Mouse (Mus musculus) hindbrain, postnatal 0 days (tissue): ENCODE results near the gene Gp5. TPM values are rescaled to one million over a fixed set of nuclear protein-coding genes. Genes with fewer than 3 reads are reported as not detected.

Source experiments
- ATAC-seq: fragments of 200-750 bp; cut with Nextera tagmentation; 2 replicates; pipeline ENCODE4 v1.8.0; 2017; ENCODE audit warnings: mild to moderate bottlenecking, moderate TSS enrichment, moderate library complexity
- DNase-seq: peaks from one replicate; pipeline ENCODE4 v3.0.0-alpha.2; 2015; ENCODE audit warnings: low spot score
- H3K27ac ChIP-seq: fragments of 300-500 bp; sonication (generic); 2 replicates; pipeline ENCODE4 v1.5.1; 2014; ENCODE audit warnings: mild to moderate bottlenecking
- H3K27me3 ChIP-seq: fragments of 300-500 bp; sonication (generic); 2 replicates; pipeline ENCODE4 v1.6.1; 2014; ENCODE audit warnings: low read length, mixed read lengths; ENCODE audit not compliant: insufficient read depth
- H3K36me3 ChIP-seq: fragments of 300-500 bp; sonication (generic); 2 replicates; pipeline ENCODE4 v1.6.1; 2014; ENCODE audit warnings: low read length, mixed read lengths; ENCODE audit not compliant: insufficient read depth
- H3K4me1 ChIP-seq: fragments of 300-500 bp; sonication (generic); 2 replicates; pipeline ENCODE4 v1.6.1; 2014; ENCODE audit warnings: antibody characterized with exemption, low read length, mixed read lengths; ENCODE audit not compliant: insufficient read depth
- H3K4me2 ChIP-seq: fragments of 300-500 bp; sonication (generic); 2 replicates; pipeline ENCODE4 v1.6.1; 2014; ENCODE audit warnings: low read depth, mild to moderate bottlenecking, low read length, moderate library complexity, mixed read lengths
- H3K4me3 ChIP-seq: fragments of 300-500 bp; sonication (generic); 2 replicates; pipeline ENCODE4 v1.5.1; 2014; ENCODE audit warnings: low read length
- H3K9ac ChIP-seq: fragments of 300-500 bp; sonication (generic); replicated peaks from 2 replicates; pipeline ENCODE4 v1.6.1; 2014; ENCODE audit warnings: mild to moderate bottlenecking, low read length, moderate library complexity, mixed read lengths
- H3K9me3 ChIP-seq: fragments of 300-500 bp; sonication (generic); 2 replicates; pipeline ENCODE4 v1.6.1; 2016; ENCODE audit warnings: low read length, mixed read lengths
- CTCF ChIP-seq: IDR thresholded peaks from 2 replicates; pipeline ENCODE4 v1.5.1; 2016; ENCODE audit warnings: antibody characterized with exemption, control low read depth, low read depth
- WGBS: fragments of 180-500 bp; shearing (Covaris S2); extraction: QIAGEN DNeasy Blood & Tissue Kit; methylation state at CpG from one replicate; pipeline ENCODE4 v1.1.7; 2014; 5-methylcytosine and 5-hydroxymethylcytosine counted together
- polyA plus RNA-seq: library from polyadenylated mRNA; unstranded; fragments of >200 nt; fragmentation: Nextera tagmentation; extraction: Ambion mirVana; gene quantifications from 2 replicates; pipeline ENCODE4 v1.2.1, GENCODE M21; 2015
- total RNA-seq: library from RNA; depleted of rRNA; stranded (reverse); fragments of >200 nt; gene quantifications from 2 replicates; pipeline ENCODE4 v1.2.3, GENCODE M21; 2014

The Gp5 gene
- total and polyA plus RNA-seq, 2 experiments from 2014 or later, result 0.58 to 1.0 TPM

DNA sequence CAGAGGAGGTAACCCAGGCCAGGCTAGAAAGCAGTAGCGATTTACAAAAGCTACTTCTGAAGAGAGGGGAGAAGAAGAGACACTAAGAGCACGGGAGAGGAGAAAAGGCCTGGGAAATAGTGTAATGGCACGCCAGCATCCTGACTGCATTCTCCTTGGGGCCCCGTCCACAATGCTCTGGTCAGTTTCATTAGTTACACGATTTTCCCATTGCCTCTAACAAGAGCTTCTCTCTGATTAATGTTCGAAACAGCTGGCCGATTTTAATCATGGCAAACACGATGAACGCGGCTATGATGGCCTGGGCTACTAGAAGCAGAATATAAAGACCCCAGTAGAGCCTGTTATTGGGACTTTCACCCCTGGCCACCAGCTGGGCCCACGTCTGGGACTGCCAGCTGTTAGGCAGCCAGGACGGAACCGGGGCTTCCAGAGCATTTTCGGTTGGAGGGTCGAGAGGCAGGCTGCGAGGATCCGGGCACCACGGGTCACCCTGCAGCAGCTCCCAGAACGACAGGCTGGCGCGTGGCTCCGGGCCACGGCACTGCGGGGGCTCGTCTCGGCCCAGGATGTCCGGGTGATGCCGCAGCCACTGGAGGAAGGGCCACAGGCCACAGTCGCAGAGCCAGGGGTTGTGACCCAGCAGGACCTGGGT, 2.5 kb downstream of the Gp5 start:
- peak; percentile 12 for DNase-seq
- H3K36me3 ChIP-seq, result no peaks in the 10 kb centered on the region
- H3K27me3 ChIP-seq, result peaks cover 22% of the 10 kb centered on the region; the same call in 1 of the 2 replicates
- H3K4me2 ChIP-seq, result peak overlapping the region; percentile 93
- peak overlapping the region; percentile 56 for H3K4me3 ChIP-seq
- peak overlapping the region; percentile 59 for H3K9ac ChIP-seq
- no peak overlapping the region for H3K27ac ChIP-seq
- H3K4me1 ChIP-seq, result 0 out of 2 replicates have a peak, but pooled peaks cover 7% of the 10 kb centered on the region
- no peak for TF ChIP-seq CTCF
- no peaks in the 10 kb centered on the region for H3K9me3 ChIP-seq
- ATAC-seq, result no peak; the same call in none of the 2 replicates
- WGBS, result 11% methylated on average over 29 of the region's 29 CpGs

DNA sequence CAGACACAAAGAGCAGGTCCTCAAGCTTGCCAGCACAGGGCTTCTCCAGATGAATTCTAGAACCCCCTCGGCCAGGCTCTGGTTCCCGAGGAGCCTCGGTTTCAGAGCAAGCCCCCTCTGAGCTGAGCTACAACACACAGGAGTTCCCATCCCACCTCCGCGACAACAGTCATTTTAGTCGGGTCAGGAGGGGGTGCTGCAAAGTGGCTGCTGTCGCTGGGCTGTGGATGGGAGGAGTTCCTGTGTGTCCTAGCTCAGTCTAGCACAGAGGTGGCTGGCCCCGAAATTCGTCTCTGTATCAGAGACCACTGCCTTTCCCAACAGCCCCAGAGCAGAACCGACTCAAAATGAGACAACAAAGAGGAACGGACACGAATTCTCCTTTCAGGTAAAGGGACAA, 3.3 kb downstream of the Gp5 start:
- H3K4me1 ChIP-seq, result 0 out of 2 replicates have a peak, but pooled peaks cover 7% of the 10 kb centered on the region
- no peak for TF ChIP-seq CTCF
- H3K4me3 ChIP-seq, result no peak overlapping the region
- 52% methylated on average over 12 of the region's 12 CpGs for WGBS
- no peak overlapping the region for H3K27ac ChIP-seq
- H3K9ac ChIP-seq, result no peak overlapping the region
- peaks cover 22% of the 10 kb centered on the region; the same call in 1 of the 2 replicates for H3K27me3 ChIP-seq
- ATAC-seq (no peak), DNase-seq (no peak)
- no peaks in the 10 kb centered on the region for H3K36me3 ChIP-seq
- H3K9me3 ChIP-seq, result no peaks in the 10 kb centered on the region
- H3K4me2 ChIP-seq, result no peak overlapping the region

DNA sequence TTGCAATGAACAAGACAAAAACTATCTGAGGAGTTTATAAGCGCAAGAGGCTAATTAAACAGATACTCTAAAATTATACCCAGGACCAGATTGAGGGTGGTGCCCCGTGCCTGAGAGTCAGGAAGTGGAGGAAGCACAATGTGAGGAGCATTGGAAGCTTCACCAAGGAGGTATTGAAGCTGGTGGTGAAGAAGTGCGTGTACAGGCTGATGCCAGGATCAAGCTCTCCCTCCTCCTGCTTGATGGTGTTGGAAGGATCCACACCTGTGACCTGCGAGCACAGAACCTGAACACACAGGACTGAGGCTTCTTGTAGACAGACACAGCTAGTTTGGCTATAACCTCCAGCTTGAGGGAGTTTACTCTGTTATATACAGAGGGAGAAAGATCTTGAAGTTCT, 4.5 kb downstream of the Gp5 start:
- 90% methylated on average over 4 of the region's 4 CpGs for WGBS
- no peak overlapping the region for H3K27ac ChIP-seq
- H3K4me1 ChIP-seq, result 0 out of 2 replicates have a peak, but pooled peaks cover 7% of the 10 kb centered on the region
- DNase-seq (no peak), ATAC-seq (no peak)
- H3K9me3 ChIP-seq, result no peaks in the 10 kb centered on the region
- peaks cover 13% of the 10 kb centered on the region; the same call in 1 of the 2 replicates for H3K27me3 ChIP-seq
- TF ChIP-seq CTCF, result no peak
- no peak overlapping the region for H3K4me3 ChIP-seq
- no peaks in the 10 kb centered on the region for H3K36me3 ChIP-seq
- no peak overlapping the region for H3K9ac ChIP-seq
- H3K4me2 ChIP-seq, result no peak overlapping the region

DNA sequence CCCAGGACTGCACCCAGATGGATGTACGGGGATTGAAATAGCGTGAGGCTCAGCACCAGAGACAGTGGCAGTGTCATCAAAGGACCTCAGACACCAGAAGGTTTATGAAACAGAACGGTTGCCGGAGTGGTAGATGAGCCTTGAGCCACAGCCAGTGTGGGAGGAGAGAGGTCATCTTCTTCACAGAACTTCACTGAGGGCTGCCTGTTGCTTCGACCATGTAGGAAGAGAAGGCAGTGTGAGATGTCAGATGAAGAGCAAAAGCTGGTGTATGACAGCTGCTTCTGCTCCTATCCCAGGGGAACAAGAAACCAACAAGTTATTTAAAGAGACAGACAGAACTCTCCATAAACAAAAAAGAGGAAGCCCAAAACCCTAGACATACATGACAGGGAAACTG, 6.3 kb downstream of the Gp5 start:
- Histone ChIP-seq H3K9ac (no peak overlapping the region), H3K27me3 (peaks cover 3% of the 10 kb centered on the region; the same call in 1 of the 2 replicates), H3K27ac (no peak overlapping the region), H3K4me2 (no peak overlapping the region), H3K4me3 (no peak overlapping the region), H3K9me3 (no peaks in the 10 kb centered on the region), H3K4me1 (0 out of 2 replicates have a peak, but pooled peaks cover 7% of the 10 kb centered on the region), H3K36me3 (no peaks in the 10 kb centered on the region)
- no peak for TF ChIP-seq CTCF
- no peak for ATAC-seq
- no peak for DNase-seq
- WGBS, result 69% methylated on average over 5 of the region's 5 CpGs

DNA sequence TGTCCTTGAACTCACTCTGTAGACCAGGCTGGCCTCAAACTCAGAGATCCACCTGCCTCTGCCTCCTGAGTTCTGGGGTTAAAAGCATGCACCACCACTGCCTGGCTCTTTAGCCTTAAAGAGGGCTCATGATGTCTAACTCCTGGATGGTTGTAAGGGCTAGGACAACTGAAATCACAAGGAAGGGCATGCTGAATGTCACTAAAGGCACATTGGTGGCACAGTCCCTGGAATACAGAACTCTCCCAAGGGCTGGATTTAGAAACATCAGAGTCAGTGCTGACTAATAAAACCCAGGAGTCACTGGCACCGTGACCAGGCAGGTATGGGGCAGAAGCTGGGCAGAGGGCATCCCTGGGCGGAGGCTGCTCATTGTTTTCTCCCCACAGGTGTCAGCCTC, 7.2 kb downstream of the Gp5 start:
- H3K36me3 ChIP-seq, result no peaks in the 10 kb centered on the region
- peaks cover 3% of the 10 kb centered on the region; the same call in 1 of the 2 replicates for H3K27me3 ChIP-seq
- H3K9ac ChIP-seq, result no peak overlapping the region
- no peak overlapping the region for H3K4me3 ChIP-seq
- no peak overlapping the region for H3K4me2 ChIP-seq
- 84% methylated on average over 2 of the region's 2 CpGs for WGBS
- H3K27ac ChIP-seq, result no peak overlapping the region
- no peak for TF ChIP-seq CTCF
- ATAC-seq (no peak), DNase-seq (no peak)
- 0 out of 2 replicates have a peak, but pooled peaks cover 6% of the 10 kb centered on the region for H3K4me1 ChIP-seq
- no peaks in the 10 kb centered on the region for H3K9me3 ChIP-seq

DNA sequence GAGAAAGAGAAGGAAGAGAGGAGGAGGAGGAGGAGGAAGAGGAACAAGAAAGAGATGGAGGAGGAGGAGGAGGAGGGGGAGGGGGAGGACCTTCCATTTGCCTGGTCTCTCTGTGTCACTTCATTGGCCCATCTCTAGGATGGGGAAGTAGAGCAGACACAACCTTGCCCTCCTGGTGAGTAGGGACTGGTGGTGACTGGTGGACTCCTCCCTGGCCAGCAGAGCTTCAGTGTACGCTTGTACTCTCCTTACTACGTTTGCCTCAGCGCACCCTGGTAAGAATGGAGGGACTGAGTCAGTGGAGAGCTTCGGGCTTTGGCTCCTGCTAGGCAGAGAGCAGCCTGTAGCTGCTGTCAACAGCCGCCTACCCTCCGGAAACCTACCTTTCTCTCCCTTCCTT, 7.9 kb downstream of the Gp5 start:
- 84% methylated on average over 6 of the region's 6 CpGs for WGBS
- Histone ChIP-seq H3K4me3 (no peak overlapping the region), H3K9ac (no peak overlapping the region), H3K36me3 (no peaks in the 10 kb centered on the region), H3K4me1 (no peaks in the 10 kb centered on the region), H3K4me2 (no peak overlapping the region), H3K9me3 (no peaks in the 10 kb centered on the region), H3K27me3 (peaks cover under 1% of the 10 kb centered on the region; the same call in 1 of the 2 replicates), H3K27ac (no peak overlapping the region)
- TF ChIP-seq CTCF, result no peak
- DNase-seq (no peak), ATAC-seq (no peak)

- no peak for TF ChIP-seq CTCF
- Histone ChIP-seq H3K27me3 (no peaks in the 10 kb centered on the region), H3K36me3 (no peaks in the 10 kb centered on the region), H3K27ac (no peak overlapping the region), H3K9ac (no peak overlapping the region), H3K9me3 (no peaks in the 10 kb centered on the region), H3K4me3 (no peak overlapping the region), H3K4me1 (no peaks in the 10 kb centered on the region), H3K4me2 (no peak overlapping the region)
- no peak for ATAC-seq
- no peak for DNase-seq
- WGBS, result 75% methylated on average over 10 of the region's 10 CpGs
Measured at GRCm38 (mm10) chr16:30299711-30300277, 10.8 kb downstream of the Gp5 start.
